Mouse (Mus musculus) Patski (cell line): Measurements from ENCODE around the gene Csn1s1. TPM values are rescaled to one million over a fixed set of nuclear protein-coding genes. Genes with fewer than 3 reads are reported as not detected.

Experiments
- ATAC-seq: fragments of 100-300 bp; one replicate; pipeline ENCODE4 v1.8.0; 2021
- CTCF ChIA-PET: fragments of 350-600 bp; sonication (Branson Sonifier 250); formaldehyde crosslinking; loops from one replicate; lab custom pipeline; 2022; ENCODE audit warnings: inconsistent platforms; lab: Charles Lee
- POLR2A ChIA-PET: fragments of 350-600 bp; sonication (Branson Sonifier 250); formaldehyde crosslinking; loops from one replicate; lab custom pipeline; 2022; ENCODE audit warnings: antibody characterized with exemption, inconsistent platforms; lab: Charles Lee
- DNase-seq: peaks from one replicate; pipeline ENCODE4 v3.0.0-alpha.2; 2011; ENCODE audit warnings: low read depth, low spot score
- H3K27me3 ChIP-seq: fragments of 371-371 bp; one replicate; pipeline ENCODE4 v1.5.1; 2021
- CTCF ChIP-seq: fragments of 100-300 bp; IDR thresholded peaks from one replicate; pipeline ENCODE4 v1.5.1; 2021
- in situ Hi-C: fragments of 300-500 bp; cut with MboI; formaldehyde crosslinking; loops from 3 replicates; pipeline ENCODE4 v1.11.1; 2018; ENCODE audit warnings: low pct_unique_long_range_greater_than_20kb, mixed read lengths
- polyA plus RNA-seq: library from polyadenylated mRNA; unstranded; gene quantifications from one replicate; pipeline ENCODE4 v1.2.3, GENCODE M21; 2021

The Csn1s1 gene
- polyA plus RNA-seq, result not detected

DNA sequence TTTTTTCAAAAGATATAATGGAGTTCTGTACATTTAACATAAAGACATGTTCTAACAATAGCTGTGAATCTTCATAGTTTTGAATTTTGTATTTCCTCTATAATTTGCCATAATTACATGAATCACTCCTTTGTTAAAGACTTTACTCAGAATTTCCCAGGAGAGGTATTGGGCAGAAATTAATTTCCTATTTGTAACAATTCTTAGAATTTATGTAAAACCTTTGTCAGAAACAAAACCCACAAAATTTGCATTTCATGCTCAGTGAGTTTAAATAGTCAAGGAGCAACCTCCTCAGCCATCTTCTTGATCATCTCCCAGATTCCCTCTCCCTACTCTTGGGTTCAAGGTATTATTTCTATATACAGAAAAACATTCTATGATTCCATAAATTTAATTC, at the start of gene Csn1s1:
TSS of gene Csn1s1 (plus strand) at position 301 of the 400 bp plus-strand sequence.
- in situ Hi-C loops, result no loop called here
- DNase-seq, result no peak
- ATAC-seq, result no peak
- ChIA-PET CTCF (no interaction called here), POLR2A (no interaction called here)
- H3K27me3 ChIP-seq, result peaks cover 20% of the 10 kb centered on the region
- TF ChIP-seq CTCF, result no peak

DNA sequence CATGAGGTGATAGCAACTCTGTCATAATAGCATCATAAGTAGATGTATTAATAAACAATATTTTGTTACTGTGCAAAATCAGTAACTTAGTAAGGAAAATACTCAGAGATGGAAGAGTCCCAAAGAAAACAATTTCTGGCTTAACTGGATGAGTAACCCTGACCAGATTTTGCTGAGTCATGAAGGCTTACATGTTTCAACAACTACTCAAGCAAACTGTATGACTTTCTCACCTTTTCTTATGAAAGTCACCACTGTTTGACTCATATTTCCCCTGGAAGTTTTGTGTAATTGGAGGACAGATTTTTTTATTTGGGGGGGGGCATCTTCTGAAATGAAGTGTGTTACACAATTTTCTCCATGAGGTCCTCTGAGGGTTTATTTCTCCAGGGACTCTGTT, 43.3 kb upstream of the Csn1s1 start:
- peak; percentile 57 for ATAC-seq
- CTCF ChIA-PET, result no interaction called here
- POLR2A ChIA-PET, result no interaction called here

GRCm38 (mm10) chr5:87642787-87643186, 23.2 kb upstream of the Csn1s1 start:
- ChIA-PET POLR2A (interaction anchor here (0.6 kb wide), 1 partner anchor 1215 kb away, joined by 9 read pairs; no protein-coding TSS in a partner anchor), CTCF (interaction anchor here (1.1 kb wide), 1 partner anchor 276 kb away, joined by 3 read pairs; no protein-coding TSS in a partner anchor)
- in situ Hi-C loops, result loop anchor here (25.0 kb wide), 1 partner anchor 755 kb away; no protein-coding TSS in a partner anchor
- DNase-seq (no peak), ATAC-seq (no peak)
- TF ChIP-seq CTCF, result peak; percentile 50
- no peaks in the 10 kb centered on the region for H3K27me3 ChIP-seq

More for the DNA sequence above, 43.3 kb upstream of the Csn1s1 start:
- peak; percentile 3 for DNase-seq
- TF ChIP-seq CTCF, result no peak
- in situ Hi-C loops, result no loop called here
- H3K27me3 ChIP-seq, result no peaks in the 10 kb centered on the region

GRCm38 (mm10) chr5:87699530-87699929, 33.5 kb downstream of the Csn1s1 start, which contains the start of gene Csn2:
Gene Csn2 (minus strand): TSS chr5:87699630.
- ChIA-PET CTCF (no interaction called here), POLR2A (no interaction called here)
- no peak for TF ChIP-seq CTCF
- in situ Hi-C loops, result no loop called here
- ATAC-seq, result no peak
- no peaks in the 10 kb centered on the region for H3K27me3 ChIP-seq
- DNase-seq, result no peak

- ATAC-seq (no peak), DNase-seq (no peak)
- ChIA-PET POLR2A (no interaction called here), CTCF (no interaction called here)
- TF ChIP-seq CTCF, result no peak
- in situ Hi-C loops, result no loop called here
- H3K27me3 ChIP-seq, result no peaks in the 10 kb centered on the region
Measured at GRCm38 (mm10) chr5:87705891-87706290, 39.9 kb downstream of the Csn1s1 start.

Other genes starting within 250 kb of the Csn1s1 start
- gene Ugt2b38, start 242.0 kb upstream of the Csn1s1 start, polyA plus RNA-seq, result 1.1 TPM
- gene Ugt2a2, start 183.9 kb upstream of the Csn1s1 start, polyA plus RNA-seq, result not detected
- gene Gm43638, start 179.4 kb upstream of the Csn1s1 start, polyA plus RNA-seq, result not detected
- not detected for gene Ugt2a1, start 175.3 kb upstream of the Csn1s1 start, polyA plus RNA-seq
- gene Sult1b1, start 128.0 kb upstream of the Csn1s1 start, polyA plus RNA-seq, result not detected
- gene Sult1d1, start 97.2 kb upstream of the Csn1s1 start, polyA plus RNA-seq, result not detected
- gene Sult1e1, start 74.6 kb upstream of the Csn1s1 start, polyA plus RNA-seq, result not detected
- gene Csn2, start 33.4 kb downstream of the Csn1s1 start, polyA plus RNA-seq, result not detected
- not detected for gene Csn1s2a, start 108.4 kb downstream of the Csn1s1 start, polyA plus RNA-seq
- not detected for gene Csn1s2b, start 141.9 kb downstream of the Csn1s1 start, polyA plus RNA-seq
- not detected for gene Prr27, start 159.5 kb downstream of the Csn1s1 start, polyA plus RNA-seq
- not detected for gene Odam, start 218.8 kb downstream of the Csn1s1 start, polyA plus RNA-seq